ENCODE assay signal across 11 mouse cellular contexts in genomic region chr6:52954441-52954840, GRCm38 (mm10).
DNase-seq lines count a peak whose midpoint lies in the region; ATAC-seq lines count a peak whose summit lies in the region.
"Had no signal": no experiment of that assay in that cellular context is flagged by ENCODE, and none has a peak within 500 bp of the region (broad histone marks: within the 10 kb centered on the region; RNA-seq: fewer than 3 reads in every experiment).

No protein-coding gene starts in this region.

- peak; percentile 17 to 24 for DNase-seq in cerebellum, adult 18-20 months
- no peak for DNase-seq in cerebellum, adult 11 months
- DNase-seq in midbrain, embryonic 11.5 days (ENCODE audit: low spot score, missing footprints): peak; percentile 67
- DNase-seq in midbrain, embryonic 14.5 days: no peak
- DNase-seq in kidney, postnatal 25 days: peak; percentile 13 to 62
- no peak for DNase-seq in frontal cortex, postnatal 14 days (ENCODE audit: low spot score in 2 of 2)
- DNase-seq: right cerebral cortex, postnatal 4 days had no signal

- no peak overlapping the region for H3K4me2 ChIP-seq in midbrain, embryonic 11.5 days
- H3K4me2 ChIP-seq in midbrain, embryonic 14.5 days (ENCODE audit: low read length): no peak overlapping the region
- H3K4me2 ChIP-seq in stomach, embryonic 15.5 days: no peak overlapping the region
- H3K4me2 ChIP-seq: embryonic facial prominence, embryonic 13.5 days; heart, embryonic 13.5 days had no signal

- WGBS in midbrain, embryonic 11.5 days: 87% methylated on average over 9 of the region's 9 CpGs
- 84% methylated on average over 9 of the region's 9 CpGs for WGBS in midbrain, embryonic 14.5 days
- 43% methylated on average over 9 of the region's 9 CpGs for WGBS in stomach, embryonic 15.5 days

- H3K27me3 ChIP-seq in midbrain, embryonic 11.5 days (ENCODE audit: control insufficient read depth, insufficient read depth, low read length): no peaks in the 10 kb centered on the region
- H3K27me3 ChIP-seq in midbrain, embryonic 14.5 days (ENCODE audit: control insufficient read depth, insufficient read depth, low read length): no peaks in the 10 kb centered on the region
- no peaks in the 10 kb centered on the region for H3K27me3 ChIP-seq in stomach, embryonic 15.5 days (replicated peaks)
- H3K27me3 ChIP-seq: embryonic facial prominence, embryonic 13.5 days; heart, embryonic 13.5 days had no signal

- no peak for ATAC-seq in midbrain, embryonic 11.5 days (ENCODE audit: low FRiP score)
- ATAC-seq in midbrain, embryonic 14.5 days (ENCODE audit: low FRiP score, low TSS enrichment): no peak
- no peak; the same call in 1 of the 2 replicates for ATAC-seq in stomach, embryonic 15.5 days (ENCODE audit: insufficient read depth, low FRiP score, low read depth)
- no peak for ATAC-seq in granulocyte monocyte progenitor cell, adult 5-6 weeks (replicated peaks; ENCODE audit: poor library complexity, severe bottlenecking)

- H3K9ac ChIP-seq in midbrain, embryonic 11.5 days (ENCODE audit: low read length): no peak overlapping the region
- no peak overlapping the region for H3K9ac ChIP-seq in midbrain, embryonic 14.5 days (replicated peaks; ENCODE audit: low read length)
- H3K9ac ChIP-seq in stomach, embryonic 15.5 days: no peak overlapping the region
- H3K9ac ChIP-seq: embryonic facial prominence, embryonic 13.5 days; heart, embryonic 13.5 days had no signal

- H3K9me3 ChIP-seq in midbrain, embryonic 11.5 days (ENCODE audit: control insufficient read depth, low read length): no peaks in the 10 kb centered on the region
- no peaks in the 10 kb centered on the region for H3K9me3 ChIP-seq in midbrain, embryonic 14.5 days (ENCODE audit: control insufficient read depth, low read length)
- H3K9me3 ChIP-seq in stomach, embryonic 15.5 days: no peaks in the 10 kb centered on the region
- H3K9me3 ChIP-seq: embryonic facial prominence, embryonic 13.5 days; heart, embryonic 13.5 days had no signal

- no peaks in the 10 kb centered on the region for H3K36me3 ChIP-seq in midbrain, embryonic 11.5 days (ENCODE audit: control insufficient read depth, insufficient read depth, low read length)
- no peaks in the 10 kb centered on the region for H3K36me3 ChIP-seq in midbrain, embryonic 14.5 days (ENCODE audit: control insufficient read depth, insufficient read depth, low read length)
- H3K36me3 ChIP-seq in stomach, embryonic 15.5 days: no peaks in the 10 kb centered on the region
- H3K36me3 ChIP-seq: embryonic facial prominence, embryonic 13.5 days; heart, embryonic 13.5 days had no signal

- H3K4me1 ChIP-seq in midbrain, embryonic 11.5 days (ENCODE audit: control insufficient read depth, insufficient read depth, low read length): peaks cover 9% of the 10 kb centered on the region
- peaks cover 3% of the 10 kb centered on the region for H3K4me1 ChIP-seq in midbrain, embryonic 14.5 days (ENCODE audit: control insufficient read depth, insufficient read depth, low read length)
- H3K4me1 ChIP-seq in stomach, embryonic 15.5 days: peaks cover 12% of the 10 kb centered on the region; the same call in 1 of the 2 replicates

- H3K4me3 ChIP-seq in midbrain, embryonic 11.5 days (ENCODE audit: low read depth, low read length): no peak overlapping the region
- H3K4me3 ChIP-seq in midbrain, embryonic 14.5 days (replicated peaks; ENCODE audit: low read depth, low read length): no peak overlapping the region
- no peak overlapping the region for H3K4me3 ChIP-seq in stomach, embryonic 15.5 days (replicated peaks)
- H3K4me3 ChIP-seq: embryonic facial prominence, embryonic 13.5 days; heart, embryonic 13.5 days had no signal

- H3K27ac ChIP-seq in midbrain, embryonic 11.5 days (ENCODE audit: low read depth, low read length): no peak overlapping the region
- no peak overlapping the region for H3K27ac ChIP-seq in midbrain, embryonic 14.5 days (replicated peaks; ENCODE audit: low read depth, low read length)
- peak overlapping the region; percentile 41 for H3K27ac ChIP-seq in stomach, embryonic 15.5 days
- H3K27ac ChIP-seq: embryonic facial prominence, embryonic 13.5 days; heart, embryonic 13.5 days had no signal

Comparison
In these comparisons a context has a peak if more than half of its experiments do, and no peak if none do; other contexts are left out.
1. DNase-seq: peak in cerebellum, adult 18-20 months (2 of 2), midbrain, embryonic 11.5 days (single experiment) and kidney, postnatal 25 days (2 of 2); none in cerebellum, adult 11 months (single experiment), midbrain, embryonic 14.5 days (single experiment) and frontal cortex, postnatal 14 days (0 of 2).